Mouse (Mus musculus) brain, adult 2 months (tissue): ENCODE data around the gene Pou6f1.
"Not testable (repeated sequence)": the region's sequence is repeated elsewhere in the genome, so short reads cannot be mapped to it uniquely, and the experiment has no call there.

ENCODE experiments used
- DNase-seq: peaks from one replicate; pipeline ENCODE4 v3.0.0; 2011; ENCODE audit warnings: low read depth, low spot score

Gene Pou6f1

DNA sequence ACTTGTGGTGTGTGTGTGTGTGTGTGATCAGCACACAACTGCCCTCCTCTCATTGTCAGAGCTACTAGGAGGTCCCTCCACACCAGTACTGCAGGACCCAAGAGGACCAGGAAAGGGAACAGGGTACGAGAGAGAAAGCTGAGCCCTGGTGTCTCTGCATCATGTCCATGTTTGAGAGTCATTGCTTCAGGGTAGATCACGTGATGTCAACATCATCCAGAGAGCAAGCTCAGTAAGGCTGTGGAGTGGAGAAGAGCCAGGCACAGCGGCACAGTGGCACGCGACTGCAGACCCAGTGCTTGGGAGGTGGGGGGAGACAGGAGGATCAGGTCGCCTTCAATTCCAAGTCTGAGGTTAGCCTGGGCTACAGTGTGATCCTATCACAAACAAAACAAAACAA lies 23.4 kb downstream of the Pou6f1 start:
- no peak for DNase-seq

DNA sequence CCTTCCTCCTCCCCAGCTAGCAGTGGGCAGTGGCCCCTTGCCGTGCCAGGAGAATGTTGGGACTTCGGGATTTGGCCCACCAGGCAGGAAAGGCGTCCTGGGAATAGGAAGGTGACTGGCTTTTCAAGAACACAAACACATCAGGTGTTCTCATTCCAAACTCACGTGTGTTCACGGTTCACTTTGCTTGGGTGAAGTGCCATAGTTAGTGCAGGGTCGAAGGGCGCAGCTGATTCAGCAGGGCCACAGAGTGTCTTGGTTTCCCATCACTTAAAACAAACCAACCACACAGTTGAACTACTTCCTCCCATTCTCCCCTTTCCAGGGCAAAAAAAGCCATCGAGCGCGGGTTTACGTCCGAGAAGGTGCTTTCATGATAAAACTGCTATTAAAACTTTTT lies 24.4 kb downstream of the Pou6f1 start:
- no peak for DNase-seq

DNA sequence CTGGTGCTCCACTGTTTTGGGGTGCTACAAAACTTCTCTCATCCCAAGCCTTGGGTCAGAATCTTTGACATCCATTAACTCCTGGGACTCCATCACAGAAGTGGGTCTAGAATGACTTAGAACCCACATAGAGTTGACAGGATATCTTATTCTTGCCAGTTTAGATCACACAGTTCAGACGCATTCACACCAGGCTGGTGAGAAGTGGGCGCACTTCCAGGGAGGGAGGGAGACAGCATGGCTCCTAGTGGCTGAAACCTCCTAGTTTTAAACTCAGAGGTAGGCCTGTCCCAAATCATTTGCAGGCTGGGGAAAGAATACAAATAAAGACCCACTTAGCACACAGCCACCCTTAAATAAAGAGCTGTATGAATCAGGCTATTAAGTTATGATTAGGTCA lies 25.4 kb downstream of the Pou6f1 start:
- DNase-seq, result no peak

DNA sequence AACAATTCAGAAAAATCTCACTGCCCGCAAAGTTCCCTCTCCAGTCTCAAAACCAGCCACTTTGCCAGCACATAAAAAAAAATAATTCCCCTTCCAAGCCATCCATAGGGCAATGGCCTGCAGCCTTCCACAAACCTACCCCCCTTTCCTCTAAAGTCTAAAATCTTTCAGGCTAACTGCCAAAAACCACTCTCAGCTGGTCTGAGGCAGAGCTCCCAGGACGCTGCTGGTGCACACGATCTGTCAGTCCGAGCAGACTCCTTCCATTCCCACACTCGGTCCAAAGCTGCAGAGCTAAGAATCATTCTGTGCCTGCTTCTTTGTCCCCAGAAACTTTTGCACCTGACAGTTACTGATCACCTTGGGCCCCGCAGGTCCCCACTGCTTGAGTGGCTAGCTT lies 25.8 kb downstream of the Pou6f1 start:
- peak; percentile 24 for DNase-seq

DNA sequence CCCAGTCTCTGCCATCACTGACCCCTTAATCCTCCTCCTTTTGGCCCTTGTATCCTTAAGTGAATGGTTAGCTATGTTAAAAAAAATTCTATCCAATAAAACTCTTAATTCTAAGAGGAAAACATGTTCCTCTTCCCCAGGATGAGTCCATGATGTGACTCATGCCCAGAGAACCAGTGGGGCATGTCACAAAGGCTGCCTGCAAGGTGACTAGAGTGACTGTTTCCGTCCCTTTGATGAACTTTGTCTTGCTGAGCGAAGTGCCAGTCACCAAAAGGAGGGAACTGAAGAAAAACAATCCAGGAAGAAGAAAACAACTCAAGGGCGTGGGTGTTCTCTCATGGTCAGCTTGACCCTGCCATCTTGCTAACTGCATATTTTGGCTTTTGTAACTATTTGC lies 30.5 kb downstream of the Pou6f1 start:
- no peak for DNase-seq

DNA sequence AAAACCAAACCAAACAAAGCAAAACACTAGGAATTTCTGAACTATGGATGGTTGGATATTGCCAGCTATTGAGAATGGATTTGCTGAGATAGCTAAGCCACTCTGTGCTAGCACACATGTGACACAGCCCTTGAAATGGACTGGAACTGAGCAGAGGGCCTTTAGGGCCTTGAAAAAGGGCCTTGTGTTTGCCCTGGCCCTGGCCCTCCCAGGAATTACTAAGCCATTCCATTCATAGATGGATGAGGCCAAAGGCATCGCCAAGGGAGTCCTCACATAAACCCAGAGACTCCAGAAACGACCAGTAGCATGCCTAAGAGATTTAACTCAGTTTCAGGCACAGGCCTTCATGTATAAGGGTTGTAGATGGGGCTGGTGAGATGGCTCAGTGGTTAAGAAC lies 33.3 kb downstream of the Pou6f1 start:
- no peak for DNase-seq

DNA sequence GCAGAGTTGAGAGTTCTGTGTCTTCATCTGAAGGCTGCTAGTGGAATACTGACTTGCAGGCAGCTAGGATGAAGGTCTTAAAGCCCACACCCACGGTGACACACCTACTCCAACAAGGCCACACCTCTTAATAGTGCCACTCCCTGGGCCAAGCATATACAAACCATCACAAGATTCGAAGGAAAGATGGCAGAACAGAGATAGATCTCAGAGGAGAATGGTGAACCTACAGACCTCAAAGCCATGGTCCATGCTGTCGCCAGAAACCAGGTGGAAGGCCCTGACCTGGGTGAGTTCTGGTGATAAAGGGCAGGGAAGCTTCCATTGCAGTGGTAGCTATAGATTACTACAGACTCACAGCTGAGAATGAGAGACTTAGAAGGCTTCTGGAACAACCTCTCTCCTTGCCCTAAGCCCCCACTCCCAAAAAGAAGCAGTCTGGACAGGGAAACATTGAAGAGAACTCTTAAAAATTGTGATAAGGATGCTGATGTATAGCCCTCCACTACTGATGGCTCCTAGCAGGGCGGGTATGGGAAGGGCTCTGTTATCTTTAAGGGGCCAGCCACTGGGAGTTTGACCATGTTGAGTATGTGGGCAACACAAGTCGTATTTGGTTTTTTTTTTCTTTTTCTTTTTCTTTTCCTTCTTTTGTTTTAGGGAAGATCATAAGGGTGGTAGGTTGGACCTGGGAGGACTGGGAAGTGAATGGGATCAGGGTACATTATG lies 41.9 kb downstream of the Pou6f1 start:
- no peak for DNase-seq

DNA sequence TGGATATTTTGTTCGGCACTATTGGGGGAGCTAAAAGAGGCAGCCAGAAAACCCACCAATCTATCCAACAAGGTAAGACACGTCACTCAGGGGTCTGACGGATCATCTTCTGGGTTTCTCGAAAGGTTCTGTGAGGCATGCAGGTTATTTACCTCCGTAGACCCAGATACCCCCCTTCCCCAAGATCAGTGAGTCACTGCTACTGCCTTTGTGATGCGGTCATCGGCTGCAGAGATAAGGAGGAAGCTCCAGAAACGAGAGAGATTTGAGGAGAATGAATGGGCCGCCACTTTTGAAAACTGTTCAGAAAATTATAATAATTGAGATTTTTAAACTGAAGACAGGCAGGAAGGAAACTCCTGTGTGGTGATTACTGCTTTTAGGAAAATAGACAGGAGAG lies 43.4 kb downstream of the Pou6f1 start:
- no peak for DNase-seq

DNA sequence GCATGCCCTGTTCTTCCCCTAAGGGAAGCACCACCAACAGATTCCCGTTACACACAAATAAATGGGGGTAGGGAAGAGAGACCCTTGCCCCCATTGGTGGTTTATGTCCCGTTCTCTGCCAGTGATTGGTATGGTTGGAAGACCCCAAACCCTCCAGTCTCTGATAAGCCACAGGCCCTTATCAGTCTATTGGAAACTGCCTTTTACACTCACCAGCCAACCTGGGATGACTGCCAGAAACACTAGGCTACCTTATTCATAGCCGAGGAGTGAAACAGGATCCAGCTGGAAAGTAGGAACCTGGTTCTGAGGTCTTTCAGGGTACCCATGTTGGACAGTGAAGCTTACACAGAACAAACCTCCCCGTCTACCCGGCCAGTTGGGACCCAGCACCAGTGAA lies 43.8 kb downstream of the Pou6f1 start:
- DNase-seq, result no peak

DNA sequence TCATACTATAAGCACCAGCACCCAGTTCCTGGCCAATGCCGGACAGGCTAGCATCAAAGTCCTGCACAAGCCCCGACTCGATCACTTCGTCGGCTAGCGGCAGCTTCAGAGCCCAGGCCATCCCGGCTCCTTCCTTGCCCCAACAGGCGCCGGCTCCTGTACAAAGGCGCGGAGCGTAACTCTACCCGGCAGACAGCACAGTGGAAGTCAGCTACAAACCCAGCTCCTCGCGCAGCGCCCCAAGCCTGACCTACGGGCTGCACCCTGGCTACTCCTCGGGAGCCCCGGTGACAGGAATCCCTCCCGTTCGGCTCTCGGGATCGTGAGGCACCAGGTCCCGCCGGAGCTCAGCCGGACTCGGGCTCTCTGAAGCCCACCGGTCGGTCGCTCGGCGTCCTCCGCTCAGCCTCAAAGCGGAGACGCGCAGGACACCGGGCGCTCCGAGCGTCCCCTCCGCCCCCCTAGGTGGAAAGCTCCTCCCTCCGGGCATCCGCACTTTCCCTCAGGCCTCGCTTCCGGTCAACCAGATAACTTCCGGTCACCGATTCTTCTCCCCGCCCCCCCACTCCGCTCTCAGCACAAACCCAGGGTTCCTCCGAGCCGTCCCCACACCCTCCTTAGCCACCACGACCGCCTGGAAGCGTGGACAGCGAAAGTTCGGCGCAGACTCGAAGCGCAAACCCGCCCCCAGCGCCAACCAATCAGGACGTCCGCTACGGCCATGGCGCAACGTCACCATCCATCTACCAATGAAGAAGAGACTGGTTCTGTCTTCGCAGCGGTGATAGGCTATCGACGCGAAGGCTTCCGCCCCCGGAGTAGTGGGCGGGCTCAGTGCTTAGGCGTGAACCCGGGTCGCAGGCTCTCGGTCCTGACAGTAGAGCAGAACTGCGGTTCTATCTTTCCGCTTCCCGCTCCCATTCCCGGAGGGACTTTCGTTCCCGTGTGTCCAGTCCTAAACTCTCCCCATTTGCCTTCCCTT lies 48.2 kb downstream of the Pou6f1 start, which contains the start of gene Tfcp2:
Gene Tfcp2, minus strand, starts transcription at position 683 of the 982 bp plus-strand sequence.
- peak; percentile 99 for DNase-seq

DNA sequence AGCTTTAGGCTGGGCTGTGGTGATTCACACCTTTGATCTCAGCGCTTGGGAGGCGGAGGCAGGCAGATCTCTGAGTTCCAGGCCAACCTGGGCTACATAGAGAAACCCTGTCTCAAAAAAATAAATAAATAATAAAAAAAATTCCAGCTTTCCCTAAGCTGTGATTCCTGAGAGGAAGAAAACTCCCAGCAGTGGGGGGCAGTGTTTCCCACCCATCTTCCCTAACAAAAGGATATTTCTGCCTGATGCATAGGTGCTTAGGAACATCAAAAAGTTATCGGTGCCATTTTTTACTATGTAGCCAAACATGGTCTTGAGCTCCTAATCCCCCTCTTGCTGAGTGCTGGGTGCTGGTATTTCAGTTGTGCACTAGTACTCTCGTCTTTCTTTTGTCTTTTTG lies 49.5 kb downstream of the Pou6f1 start:
- DNase-seq, result peak; percentile 37

DNA sequence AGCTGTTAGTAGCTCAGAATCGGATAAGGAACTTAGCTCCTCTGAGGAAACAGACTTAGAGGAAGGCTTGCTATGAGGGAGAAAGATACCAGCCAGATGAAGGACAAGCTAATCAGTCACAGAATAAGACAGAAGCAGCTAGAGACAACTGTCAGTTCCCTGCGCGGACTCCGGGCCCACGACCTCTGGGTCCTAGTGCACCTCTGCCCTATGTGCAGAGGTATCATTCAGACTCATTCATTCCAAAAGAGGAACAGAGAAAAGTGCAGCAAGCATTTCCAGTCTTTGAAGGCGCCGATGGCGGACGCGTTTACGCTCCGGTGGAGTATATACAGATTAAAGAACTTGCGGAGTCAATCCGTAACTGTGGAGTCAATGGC lies 56.1 kb downstream of the Pou6f1 start:
- DNase-seq, result not testable (repeated sequence)

DNA sequence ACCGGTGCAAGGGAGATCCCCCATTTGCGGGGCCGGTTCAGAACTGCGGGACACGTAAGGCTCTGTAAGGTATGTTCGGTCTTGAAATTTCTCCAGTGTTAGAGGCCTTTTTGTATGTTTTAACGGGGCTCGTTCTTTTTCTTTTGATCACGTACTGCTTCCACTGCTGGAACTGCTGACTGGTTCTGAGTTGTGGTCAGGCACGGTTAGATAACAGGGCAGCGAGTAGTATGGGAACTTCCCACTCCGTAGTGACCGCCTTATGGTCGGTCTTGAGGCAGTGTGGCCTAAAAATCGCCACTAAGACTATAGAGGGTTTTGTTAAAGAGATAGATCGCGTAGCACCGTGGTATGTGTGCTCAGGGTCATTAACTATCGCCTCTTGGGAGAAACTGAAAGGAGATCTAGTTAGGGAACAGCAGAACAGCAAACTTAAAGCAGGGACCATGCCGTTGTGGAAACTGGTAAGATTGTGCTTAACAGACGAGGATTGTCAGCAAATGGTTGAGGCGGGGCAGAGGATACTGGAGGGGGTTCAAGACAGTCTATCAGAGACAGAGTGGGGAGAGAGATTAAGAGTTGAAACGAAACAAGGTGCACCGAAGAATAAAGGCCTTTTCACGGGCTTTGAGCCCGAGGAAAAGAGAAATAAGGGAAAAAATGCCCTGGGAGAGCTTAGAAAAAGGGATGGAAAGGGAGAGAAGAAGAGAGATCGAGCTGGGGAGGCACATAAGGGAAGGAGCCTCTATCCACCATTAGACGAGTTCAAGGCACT lies 56.7 kb downstream of the Pou6f1 start:
- DNase-seq, result not testable (repeated sequence)

DNA sequence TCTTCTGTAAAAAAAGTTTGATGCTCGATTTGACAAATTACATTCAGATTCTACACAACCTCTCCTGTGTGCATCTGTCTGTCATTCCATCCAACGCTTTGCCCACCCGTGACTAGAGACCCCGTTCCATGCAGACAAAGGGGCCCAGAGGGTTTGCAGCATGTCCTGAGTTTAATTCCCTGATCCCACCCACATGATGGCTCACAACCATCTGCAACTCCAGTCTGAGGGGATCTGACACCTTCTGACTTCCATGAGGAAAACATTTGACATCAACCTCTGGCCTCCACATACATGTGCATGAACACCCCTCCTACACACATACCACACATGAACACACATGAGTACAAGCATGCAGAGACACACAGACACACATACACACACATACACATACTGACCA lies 58.4 kb downstream of the Pou6f1 start:
- DNase-seq, result no peak

DNA sequence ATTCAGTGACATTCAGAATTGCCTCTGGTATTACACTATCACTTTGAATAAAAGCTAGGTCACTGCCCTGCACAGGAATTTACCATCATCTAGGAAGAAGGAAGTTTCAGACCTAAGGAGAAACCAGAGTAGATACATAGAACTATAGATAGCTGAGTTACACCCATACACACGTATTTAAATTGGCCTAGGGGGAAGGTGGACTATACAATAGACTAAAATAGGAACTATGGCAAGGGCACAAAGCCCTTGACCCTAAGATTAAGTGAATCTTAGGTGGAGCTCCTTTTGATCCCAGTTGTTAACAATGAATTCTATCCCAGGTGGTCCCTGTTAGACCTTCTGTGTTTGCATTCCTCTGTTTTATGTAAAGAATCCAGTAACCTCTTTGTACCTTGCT lies 58.8 kb downstream of the Pou6f1 start:
- not testable (repeated sequence) for DNase-seq

DNA sequence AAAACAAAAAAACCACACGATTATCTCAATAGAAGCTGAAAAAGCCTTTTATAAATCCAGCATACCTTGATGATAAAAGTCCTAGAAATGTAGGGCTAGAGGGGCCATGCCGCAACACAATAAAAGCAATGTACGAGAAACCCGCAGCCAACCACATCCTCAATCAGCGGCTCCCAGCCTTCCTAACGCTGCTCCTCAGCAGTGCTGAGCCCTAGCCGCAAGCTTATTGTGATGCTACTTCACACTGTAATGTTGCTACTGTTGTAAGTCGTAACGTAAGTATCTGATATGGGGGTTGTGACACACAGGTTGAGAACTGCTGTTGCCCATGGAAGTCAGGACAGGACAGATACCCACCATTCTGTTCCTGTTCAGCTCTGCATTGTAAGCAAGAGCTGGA lies 60.4 kb downstream of the Pou6f1 start:
- no peak for DNase-seq

DNA sequence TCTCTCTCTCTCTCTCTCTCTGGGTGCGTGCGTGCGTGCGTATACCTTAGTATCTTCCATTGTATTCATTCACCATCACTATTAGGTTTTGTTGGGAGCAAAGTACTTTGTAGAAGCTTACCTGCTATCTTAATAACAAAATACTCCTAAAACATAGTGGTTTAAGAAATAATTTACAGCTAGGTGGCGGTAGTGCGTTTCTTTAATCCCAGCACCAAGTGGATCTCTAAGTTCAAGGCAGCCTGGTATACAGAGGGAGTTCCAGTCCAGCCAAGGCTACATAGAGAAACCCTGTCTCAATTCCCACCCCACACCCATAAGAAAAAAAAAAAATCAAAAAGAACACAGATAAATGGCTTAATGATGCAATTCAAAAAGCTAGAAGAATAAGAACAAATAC lies 61.9 kb downstream of the Pou6f1 start:
- DNase-seq, result peak; percentile 61

DNA sequence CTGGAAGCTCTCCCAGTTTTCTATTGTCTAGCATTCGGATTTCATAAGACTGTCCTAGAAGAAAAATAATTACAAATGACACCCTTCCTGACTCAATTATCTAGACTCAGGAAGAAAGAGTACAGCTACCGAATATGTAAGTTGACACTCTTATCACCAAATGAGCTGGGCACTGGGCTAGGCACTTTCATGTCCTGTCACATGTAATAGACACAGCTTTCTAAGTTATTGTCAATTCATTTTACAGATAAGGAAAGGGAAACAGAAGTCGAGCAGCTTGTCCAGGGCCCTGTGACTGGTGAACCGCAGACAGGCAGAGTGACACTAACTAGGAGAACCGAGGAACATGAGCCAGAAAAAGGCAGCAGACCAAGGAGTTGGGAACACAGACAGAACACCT lies 71.9 kb downstream of the Pou6f1 start:
- no peak for DNase-seq

DNA sequence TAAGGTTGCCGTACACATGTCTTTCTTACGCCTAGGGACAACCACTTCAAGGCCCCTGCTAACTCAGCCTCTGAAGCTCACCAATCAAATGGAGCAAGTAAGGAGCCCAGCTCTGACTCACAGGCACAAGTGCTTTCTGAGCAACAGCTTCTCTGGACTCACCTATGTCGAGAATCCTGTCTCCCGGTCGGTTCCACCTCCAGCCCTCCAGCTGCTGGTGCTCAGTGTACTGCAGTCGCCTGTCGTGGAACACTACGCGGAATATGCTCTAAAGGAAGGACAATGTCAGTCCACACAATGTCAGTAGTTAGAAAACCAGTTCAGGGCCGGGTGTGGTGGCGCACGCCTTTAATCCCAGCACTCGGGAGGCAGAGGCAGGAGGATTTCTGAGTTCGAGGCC lies 74.4 kb downstream of the Pou6f1 start:
- no peak for DNase-seq
